Mouse (Mus musculus) lung, postnatal 36 days (tissue): ENCODE measurements at regions not wholly inside any gene's neighbourhood (a gene's known extent, or its start where the extent isn't known, plus 50 kb on each side); places are given as distances from the start of the nearest gene placed in this dataset.
A peak's percentile ranks its signal among the peaks of the same experiment; 100 is the strongest.
"Not testable (repeated sequence)": the region's sequence is repeated elsewhere in the genome, so short reads cannot be mapped to it uniquely, and the experiment has no call there.

Experiments used
- DNase-seq: peaks from one replicate; pipeline ENCODE4 v3.0.0; 2022; ENCODE audit warnings: mixed read lengths

GRCm38 (mm10) chr5:39335321-39335720, 420.0 kb downstream of the Hs3st1 start:
- DNase-seq, result no peak

DNA sequence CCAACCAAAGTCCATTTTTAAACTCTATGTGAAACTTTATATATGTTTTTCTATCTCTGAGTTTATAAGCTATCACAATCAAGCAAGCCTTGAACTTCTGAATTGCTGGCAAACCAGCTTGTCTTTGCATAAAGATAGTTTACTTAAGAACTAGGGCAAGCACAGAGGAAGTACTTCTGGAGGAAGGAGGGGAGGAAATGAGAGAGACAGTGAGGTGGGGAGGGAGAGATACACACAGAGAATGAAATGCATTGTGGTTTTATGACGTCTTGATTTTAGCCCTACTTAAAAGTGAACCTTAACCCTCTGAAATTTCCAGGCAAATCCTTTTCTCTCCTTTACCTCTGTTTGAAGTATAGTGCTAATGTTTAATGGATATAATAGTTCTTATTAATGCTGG, 421.0 kb downstream of the Hs3st1 start:
- DNase-seq, result no peak

GRCm38 (mm10) chr5:39325399-39325798, 429.9 kb downstream of the Hs3st1 start:
- no peak for DNase-seq

DNA sequence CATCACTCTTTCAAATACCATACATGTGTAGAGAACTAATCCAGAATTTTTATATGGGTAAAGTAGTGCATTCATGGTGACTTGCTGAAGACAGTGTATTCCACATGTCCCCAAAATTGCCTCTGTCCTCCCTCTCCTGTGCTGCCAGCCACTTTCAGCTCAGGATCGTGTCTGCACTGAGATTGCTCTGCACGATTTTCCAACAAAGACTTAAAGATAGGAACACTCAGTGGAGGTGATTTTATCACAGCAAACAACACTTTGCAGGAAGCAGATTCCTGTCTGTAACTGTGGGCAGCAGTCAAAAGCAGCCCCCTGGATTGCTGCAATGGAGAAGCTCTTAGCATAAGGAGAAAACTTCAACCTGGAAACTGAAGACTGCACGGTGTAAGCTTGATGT, 438.8 kb downstream of the Hs3st1 start:
- DNase-seq, result no peak

GRCm38 (mm10) chr5:39311211-39311610, 434.6 kb upstream of the Clnk start:
- DNase-seq, result no peak

DNA sequence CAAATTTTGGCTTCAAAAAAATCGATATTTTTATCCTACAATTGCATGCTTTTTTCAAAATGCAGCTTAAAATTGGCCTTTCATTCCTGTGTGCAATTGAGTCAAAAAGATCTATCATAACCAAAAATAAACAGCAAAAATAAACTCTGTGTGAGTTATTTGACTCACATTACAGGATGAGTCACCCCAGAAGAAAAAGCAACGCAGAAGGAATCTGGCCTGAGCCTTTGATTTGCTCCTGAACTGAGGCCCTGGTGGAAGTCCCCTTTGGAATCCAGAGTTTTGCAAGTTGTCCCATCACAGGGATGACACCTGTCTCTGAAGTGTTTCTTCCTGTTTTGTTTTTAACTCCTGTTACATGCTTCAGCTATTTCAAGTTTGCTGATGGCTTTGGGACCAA, 429.2 kb upstream of the Clnk start:
- no peak for DNase-seq

- DNase-seq, result no peak
These were observed 416.2 kb upstream of the Clnk start for GRCm38 (mm10) chr5:39292849-39293248.

- no peak for DNase-seq
These were observed 404.4 kb upstream of the Clnk start for GRCm38 (mm10) chr5:39281021-39281420.

- no peak for DNase-seq
These were observed 397.2 kb upstream of the Clnk start for GRCm38 (mm10) chr5:39273710-39274385.

DNA sequence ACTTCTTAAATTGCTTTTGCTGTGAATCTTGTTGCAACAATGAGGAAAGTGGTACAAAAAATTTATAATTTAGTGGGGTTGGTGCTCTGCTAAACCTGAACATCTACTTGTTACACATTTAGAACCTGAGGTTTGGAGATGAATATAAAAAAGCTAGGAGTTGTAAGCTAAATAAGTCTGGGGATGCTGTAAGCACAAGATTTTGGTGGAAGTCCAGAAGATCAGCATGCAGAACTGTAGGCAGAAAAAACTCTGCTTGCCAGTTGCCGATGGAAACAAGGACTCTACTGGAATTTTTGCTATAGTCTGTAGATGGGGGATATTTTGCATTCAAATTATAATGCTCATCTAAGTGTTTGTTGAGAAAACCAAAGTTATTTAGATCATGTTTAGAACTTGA, 390.5 kb upstream of the Clnk start:
- no peak for DNase-seq

DNA sequence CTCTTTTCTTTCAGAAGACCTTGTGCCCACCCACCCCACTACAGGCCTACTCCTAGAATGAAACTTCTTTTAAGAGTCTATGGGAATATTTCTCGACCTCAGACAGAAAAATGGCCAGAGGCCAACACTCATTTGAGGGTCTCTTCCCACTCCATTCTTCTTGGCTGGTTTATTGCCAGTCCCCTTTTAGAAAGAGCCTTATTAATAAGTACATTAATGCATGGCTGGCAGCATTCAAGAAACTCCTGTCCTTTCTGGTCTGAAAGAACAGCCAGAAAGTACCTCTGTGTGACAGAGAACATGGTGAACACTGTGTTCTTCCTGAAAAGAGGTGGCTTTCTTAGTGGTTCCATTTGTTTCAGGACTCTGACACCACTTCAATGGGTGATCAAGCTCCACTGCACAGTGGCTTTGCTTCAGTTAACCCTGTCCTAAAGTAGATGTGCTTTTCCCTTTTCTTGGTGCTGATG, 384.1 kb upstream of the Clnk start:
- no peak for DNase-seq

GRCm38 (mm10) chr5:39257745-39258144, 381.1 kb upstream of the Clnk start:
- DNase-seq, result no peak

DNA sequence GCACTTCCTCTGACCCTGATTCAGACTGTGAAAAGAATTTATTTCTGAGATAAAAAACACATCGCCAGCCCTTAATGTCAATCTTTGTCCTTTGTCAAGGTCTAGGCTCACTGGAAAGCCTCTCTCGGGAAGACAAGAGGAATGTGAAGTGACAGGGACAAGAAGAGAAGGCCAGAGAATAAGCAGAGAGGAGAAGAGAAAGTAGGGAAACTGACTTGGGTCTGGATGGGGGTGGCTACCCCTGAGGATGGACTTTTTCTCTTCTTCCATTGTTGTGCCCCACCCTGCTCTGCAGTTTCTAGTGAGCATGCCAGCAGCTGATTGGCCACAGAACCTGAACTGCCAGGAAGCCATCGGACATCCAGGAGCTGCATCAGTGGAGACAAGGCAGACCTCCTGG, 375.6 kb upstream of the Clnk start:
- no peak for DNase-seq

DNA sequence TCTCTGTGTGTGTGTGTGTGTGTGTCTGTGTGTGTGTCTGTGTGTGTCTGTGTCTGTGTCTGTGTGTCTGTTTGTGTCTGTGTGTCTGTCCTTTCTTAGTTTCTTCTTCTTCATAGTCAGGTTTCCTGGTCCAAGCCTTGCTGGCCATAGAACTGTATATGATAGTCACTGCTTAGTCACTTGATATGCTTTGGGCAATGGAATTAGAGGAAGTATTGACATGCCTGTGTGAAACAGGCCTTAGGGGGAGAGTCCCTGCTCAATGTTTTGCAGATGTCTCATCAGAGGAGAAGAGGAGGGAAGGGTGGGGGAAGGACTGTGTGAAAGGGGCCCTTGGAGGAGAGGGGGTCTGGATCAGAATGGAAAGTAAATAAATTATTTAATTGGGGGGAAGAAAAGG, 374.4 kb upstream of the Clnk start:
- no peak for DNase-seq

DNA sequence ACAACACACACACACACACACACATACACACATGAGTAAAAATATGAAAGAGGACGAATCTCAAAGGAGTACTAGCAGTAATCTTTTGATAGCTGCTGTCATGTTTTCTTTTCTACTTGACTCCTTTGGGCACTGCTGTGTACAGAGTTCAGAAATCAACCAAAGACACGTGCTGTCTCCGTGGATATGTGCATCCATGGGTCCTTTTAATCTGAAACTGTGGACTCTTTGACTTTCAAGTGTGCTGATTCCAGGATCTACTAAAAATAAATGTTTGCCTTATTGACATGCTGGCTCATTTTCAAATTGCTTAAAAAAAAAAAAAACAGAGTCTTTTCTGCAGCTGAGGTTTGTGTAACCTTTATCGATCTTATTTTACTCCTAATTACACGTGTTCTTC, 343.1 kb upstream of the Clnk start:
- DNase-seq, result no peak

GRCm38 (mm10) chr5:39216326-39216725, 339.7 kb upstream of the Clnk start:
- no peak for DNase-seq

DNA sequence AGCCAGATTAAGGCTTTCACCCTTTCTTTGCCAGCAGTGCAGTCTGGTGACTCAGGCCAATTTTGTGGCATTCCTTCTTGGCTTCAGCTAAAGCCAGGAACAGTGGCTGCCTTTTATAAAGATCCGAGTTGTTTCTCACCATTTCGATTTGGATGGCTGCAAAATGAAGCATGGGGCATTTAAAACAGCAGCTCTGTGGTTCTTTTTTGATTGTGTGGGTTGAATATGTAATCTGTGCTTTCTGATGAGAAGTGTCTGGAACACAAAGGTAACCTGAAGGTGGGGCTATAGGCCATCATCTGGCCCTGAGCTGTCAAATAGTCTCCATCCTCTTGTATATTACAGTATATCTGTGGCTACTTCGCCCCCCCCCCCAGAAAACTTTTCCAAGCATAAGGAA, 338.4 kb upstream of the Clnk start:
- peak; percentile 14 for DNase-seq

GRCm38 (mm10) chr5:39212550-39212949, 335.9 kb upstream of the Clnk start:
- no peak for DNase-seq

DNA sequence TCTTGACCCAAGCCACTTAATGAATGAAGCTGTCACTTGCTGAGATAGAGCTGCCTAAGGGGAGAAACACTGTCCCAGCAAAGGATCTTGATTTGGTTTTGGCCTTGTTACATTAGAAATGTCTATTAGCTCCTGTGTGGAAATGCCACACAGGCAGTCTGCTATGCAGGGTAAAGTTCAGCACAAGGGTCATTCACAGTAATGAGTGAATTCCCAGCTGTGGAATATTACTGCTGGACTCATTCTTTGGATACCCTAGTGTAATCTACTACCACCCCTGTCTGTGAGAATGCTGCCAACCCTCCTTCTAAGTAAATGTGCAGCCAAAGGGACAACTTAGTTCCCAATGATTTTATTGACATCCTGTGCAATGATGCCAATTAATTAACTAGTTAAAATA, 322.2 kb upstream of the Clnk start:
- no peak for DNase-seq

DNA sequence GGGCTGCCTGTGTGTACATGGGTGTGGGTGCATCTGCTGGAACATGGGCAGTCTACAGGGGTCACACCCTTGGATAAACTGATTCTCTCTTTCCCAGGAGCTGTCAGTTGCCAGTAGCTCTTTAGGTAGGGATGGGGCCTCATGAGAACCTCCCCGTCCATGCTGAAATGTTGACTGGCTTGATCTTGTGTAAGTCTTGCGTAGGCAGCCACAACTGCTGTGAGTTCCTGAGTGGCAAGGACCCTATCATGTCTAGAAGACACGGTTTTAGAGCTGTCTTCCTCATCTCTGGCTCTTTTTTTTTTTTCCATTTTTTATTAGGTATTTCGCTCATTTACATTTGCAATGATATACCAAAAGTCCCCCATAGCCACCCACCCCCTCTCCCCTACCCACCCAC, 314.5 kb upstream of the Clnk start:
- not testable (repeated sequence) for DNase-seq

- DNase-seq, result no peak
These were observed 305.2 kb upstream of the Clnk start for GRCm38 (mm10) chr5:39181616-39182402.

- no peak for DNase-seq
These were observed 304.4 kb upstream of the Clnk start for GRCm38 (mm10) chr5:39181028-39181427.

- no peak for DNase-seq
These were observed 301.3 kb upstream of the Clnk start for GRCm38 (mm10) chr5:39177891-39178290.

- no peak for DNase-seq
These were observed 300.3 kb upstream of the Clnk start for GRCm38 (mm10) chr5:39176906-39177305.

GRCm38 (mm10) chr5:39173491-39173890, 296.9 kb upstream of the Clnk start:
- DNase-seq, result no peak
